Mouse (Mus musculus): ENCODE data around the gene Wdr18.

The Wdr18 gene

GRCm38 (mm10) chr10:79927324-79928029, 32.5 kb upstream of the Wdr18 start:
- DNase-seq: peak; percentile 72

- DNase-seq: peak; percentile 69
Measured at GRCm38 (mm10) chr10:79928030-79928694, 31.8 kb upstream of the Wdr18 start.

- DNase-seq: peak; percentile 57
Measured at GRCm38 (mm10) chr10:79928907-79929701, 30.8 kb upstream of the Wdr18 start.

GRCm38 (mm10) chr10:79929967-79930825, 29.8 kb upstream of the Wdr18 start:
- DNase-seq: peak; percentile 64

- no peak for DNase-seq
Measured at GRCm38 (mm10) chr10:79930826-79931186, 29.1 kb upstream of the Wdr18 start.

- DNase-seq: peak; percentile 46
Measured at GRCm38 (mm10) chr10:79931797-79932196, 28.2 kb upstream of the Wdr18 start.

- peak; percentile 75 for DNase-seq
Measured at GRCm38 (mm10) chr10:79932736-79933135, 27.2 kb upstream of the Wdr18 start.

GRCm38 (mm10) chr10:79933145-79933679, 26.7 kb upstream of the Wdr18 start:
- DNase-seq: peak; percentile 52

GRCm38 (mm10) chr10:79933861-79934260, 26.1 kb upstream of the Wdr18 start:
- no peak for DNase-seq

GRCm38 (mm10) chr10:79934272-79934721, 25.7 kb upstream of the Wdr18 start:
- DNase-seq: peak; percentile 77

- DNase-seq: no peak
Measured at GRCm38 (mm10) chr10:79934794-79935569, 25.0 kb upstream of the Wdr18 start.

- DNase-seq: peak; percentile 61
Measured at GRCm38 (mm10) chr10:79936284-79936910, 23.6 kb upstream of the Wdr18 start.

- peak; percentile 67 for DNase-seq
Measured at GRCm38 (mm10) chr10:79936911-79937441, 23.0 kb upstream of the Wdr18 start.

- no peak for DNase-seq
Measured at GRCm38 (mm10) chr10:79937775-79938526, 22.0 kb upstream of the Wdr18 start.

- no peak for DNase-seq
Measured at GRCm38 (mm10) chr10:79940749-79941148, 19.2 kb upstream of the Wdr18 start.

- no peak for DNase-seq
Measured at GRCm38 (mm10) chr10:79942988-79943387, 17.0 kb upstream of the Wdr18 start.

GRCm38 (mm10) chr10:79943471-79943901, 16.5 kb upstream of the Wdr18 start:
- no peak for DNase-seq

GRCm38 (mm10) chr10:79945507-79946234, 14.3 kb upstream of the Wdr18 start:
- no peak for DNase-seq

GRCm38 (mm10) chr10:79946752-79947322, 13.1 kb upstream of the Wdr18 start:
- DNase-seq: no peak
